Mouse (Mus musculus): ENCODE data around the gene Ctps. TPM values are rescaled to one million over a fixed set of nuclear protein-coding genes. Genes with fewer than 3 reads are reported as not detected.

Gene Ctps
- polyA plus RNA-seq, 1 experiment = 11.2 TPM

DNA sequence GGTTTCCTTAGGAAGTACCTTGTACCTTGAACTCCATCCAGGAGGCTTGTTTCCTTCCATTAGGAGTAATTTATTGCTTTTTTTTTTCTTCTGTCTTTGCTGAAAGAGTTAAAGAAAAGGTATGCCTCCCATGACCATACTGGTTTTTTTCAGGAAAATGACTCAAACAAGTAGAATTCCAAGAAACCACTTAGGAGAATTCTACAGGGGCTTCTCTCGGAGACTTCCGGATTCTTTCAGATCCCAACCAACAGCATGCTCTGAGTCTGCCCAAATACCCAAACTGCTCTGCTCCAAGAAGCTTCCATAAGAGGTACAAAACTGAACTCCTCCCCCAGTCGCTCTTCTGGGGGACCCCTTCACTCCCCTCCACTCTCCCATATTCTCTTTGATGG lies 991 bp upstream of the Ctps start:
- no peak for DNase-seq (ENCODE audit: low read depth)

DNA sequence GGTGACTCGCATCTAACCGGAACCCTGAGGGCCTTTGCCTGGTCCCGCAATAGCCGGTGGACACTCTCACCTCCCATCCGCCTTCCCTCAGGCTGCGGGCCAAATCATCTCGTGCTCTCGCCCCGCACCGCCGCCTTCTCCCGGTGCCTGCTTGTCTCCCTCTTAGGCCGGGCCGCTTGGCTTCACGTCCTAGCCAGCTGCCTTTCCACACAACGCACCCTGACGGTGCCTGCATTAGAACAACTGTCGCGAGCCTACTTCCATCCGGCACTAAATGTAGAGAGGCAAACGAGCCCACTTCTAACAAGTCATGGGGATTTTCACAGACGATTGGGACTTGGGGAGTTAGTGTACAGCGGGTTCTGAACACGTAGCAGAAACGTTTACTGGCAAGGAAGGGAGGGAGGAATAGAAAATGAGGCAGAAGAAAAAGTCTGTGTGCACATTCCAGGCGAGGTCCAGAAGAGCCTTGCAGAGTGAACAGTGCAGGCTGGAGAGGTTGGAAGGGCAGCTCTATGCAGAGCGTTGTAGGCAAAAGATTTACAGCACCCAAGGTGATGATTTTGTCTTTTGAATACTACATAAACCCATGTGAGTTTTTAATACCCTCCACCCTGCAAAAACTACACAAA lies 478 bp upstream of the Ctps start:
- DNase-seq (ENCODE audit: low read depth) = no peak

DNA sequence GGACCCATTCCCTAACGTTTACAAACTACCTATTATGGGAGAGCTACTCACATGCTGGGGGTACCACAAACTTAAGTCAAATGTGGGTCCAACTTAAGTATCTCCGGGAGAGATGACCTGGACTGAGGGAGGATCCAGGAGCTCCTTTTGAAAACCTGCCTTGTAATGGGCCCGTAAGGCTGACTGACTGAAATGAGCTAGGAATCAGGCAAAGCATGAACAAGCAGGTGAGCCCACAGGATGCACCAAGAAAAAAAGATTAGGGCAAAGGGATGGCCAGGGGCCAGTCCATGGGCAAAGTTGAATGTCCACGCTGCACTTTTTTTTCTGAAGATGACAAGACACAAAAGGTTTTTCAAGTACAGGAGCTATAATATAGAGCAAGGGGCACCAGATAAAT lies 1.1 kb downstream of the Ctps start:
- no peak for DNase-seq (ENCODE audit: low read depth)

DNA sequence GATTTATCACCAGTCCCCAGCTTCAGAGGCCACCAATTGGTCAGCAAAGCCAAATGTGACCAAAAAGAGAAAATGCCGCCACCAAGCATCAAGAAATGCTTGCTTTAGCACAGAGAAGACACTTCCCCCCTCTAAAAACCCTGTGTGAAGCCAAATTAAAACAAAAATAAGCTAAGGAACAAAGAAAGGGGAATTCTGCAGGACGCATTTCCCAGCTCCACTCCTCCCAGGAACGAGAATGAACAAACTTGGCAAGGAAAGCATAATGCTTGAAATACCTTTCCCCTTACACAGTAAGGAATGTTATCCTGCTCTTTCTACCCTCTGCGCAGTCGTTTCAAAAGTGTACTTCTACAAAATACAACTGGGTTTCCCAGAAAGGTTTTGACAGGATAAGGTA lies 2.1 kb downstream of the Ctps start:
- no peak for DNase-seq (ENCODE audit: low read depth)

DNA sequence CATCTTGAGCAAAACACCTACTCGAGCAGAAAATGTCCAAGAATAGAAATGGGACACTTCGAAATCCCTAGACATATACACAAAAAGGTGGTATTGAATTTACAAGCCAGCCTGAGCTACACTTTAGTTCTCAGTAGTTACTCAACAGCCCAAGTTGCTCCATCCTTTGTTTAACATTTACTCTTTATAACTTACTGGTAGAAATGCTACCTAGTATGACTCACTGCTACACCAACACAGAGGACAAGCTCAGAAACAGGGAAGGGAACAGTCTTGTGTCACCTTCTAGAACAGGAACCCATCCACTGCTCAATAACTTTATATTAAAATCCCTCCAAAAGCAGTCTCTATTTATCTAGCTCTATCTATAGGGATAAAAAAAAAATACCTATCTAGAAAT lies 4.3 kb downstream of the Ctps start:
- no peak for DNase-seq (ENCODE audit: low read depth)

DNA sequence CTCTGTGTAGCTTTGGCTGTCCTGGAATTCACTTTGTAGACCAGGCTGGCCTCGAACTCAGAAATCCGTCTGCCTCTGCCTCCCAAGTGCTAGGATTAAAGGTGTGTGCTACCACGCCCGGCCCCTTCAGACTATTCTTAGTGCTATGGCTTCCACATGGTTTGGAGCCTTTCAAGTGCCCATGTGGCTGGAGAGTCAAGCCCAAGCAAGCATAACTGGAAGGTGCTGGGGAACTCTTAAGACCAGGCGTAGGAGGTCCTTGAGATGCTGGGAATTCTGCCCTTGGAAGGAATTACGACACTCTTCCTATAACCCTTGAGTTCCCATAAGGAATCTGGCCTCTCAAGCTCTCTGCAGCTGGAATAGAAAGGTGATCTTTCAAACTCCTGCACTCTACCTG lies 13.5 kb downstream of the Ctps start:
- DNase-seq (ENCODE audit: low read depth) = peak; percentile 89

DNA sequence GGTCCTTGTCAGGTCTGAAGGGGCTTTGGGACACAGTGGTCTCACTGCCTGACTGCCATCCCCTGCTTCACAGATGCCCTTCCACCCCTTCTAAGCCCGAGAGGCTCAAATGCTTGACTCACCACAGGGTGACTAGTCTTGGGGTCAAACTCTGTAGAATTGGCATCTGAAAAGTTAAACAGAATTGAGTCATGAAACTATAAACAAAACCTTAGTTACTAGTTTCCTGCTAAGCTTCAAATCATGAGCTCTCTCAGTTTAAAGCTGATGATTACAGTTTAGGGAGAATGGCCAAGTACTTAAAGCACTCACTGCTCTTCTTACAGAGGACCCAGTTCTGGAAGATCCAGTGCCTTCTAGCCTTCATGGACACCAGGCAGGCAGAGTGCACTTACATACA lies 25.2 kb downstream of the Ctps start:
- no peak for DNase-seq (ENCODE audit: low read depth)

DNA sequence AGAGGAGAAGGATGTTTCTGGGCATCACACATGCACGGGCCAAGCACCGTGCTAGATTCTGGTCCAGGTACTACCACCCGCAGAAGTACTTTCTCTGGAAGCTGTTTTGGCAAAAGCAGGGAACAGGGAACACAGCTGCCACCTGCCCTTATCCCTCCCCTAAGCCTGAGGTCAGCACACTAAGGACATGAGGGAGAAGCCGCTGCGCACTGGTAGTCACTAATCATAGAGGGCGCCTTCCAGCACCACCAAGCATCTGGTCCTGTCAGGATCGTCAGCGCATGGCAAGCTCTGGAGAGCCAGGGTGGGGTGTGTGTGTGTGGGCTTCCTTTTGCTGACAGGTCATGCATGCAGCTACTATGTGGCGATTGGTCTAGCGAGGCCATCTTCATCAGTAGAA lies 31.4 kb downstream of the Ctps start:
- DNase-seq (ENCODE audit: low read depth) = no peak

DNA sequence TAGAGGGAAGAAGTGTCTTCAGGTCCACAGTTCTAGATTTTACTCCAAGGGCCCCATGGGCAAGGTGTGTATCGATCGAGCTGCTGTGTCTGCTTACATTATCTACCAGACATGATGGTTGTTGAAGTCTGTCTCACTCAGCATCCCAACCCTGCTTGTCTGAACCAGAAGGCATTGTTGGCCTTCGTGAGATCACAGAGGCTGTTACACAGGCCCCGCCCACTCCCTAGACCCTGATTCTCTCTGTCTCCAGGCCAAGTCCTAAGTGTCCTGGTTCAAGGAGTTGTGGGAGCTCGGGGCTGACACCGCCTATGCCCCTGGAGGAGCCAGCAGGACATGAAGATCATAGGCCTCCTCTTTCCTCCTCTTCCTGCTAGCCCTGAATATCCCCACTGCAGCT lies 38.1 kb downstream of the Ctps start, which contains the start of gene Slfnl1:
TSS of gene Slfnl1 (plus strand) at position 246 of the 400 bp plus-strand sequence.
- DNase-seq (ENCODE audit: low read depth) = no peak

DNA sequence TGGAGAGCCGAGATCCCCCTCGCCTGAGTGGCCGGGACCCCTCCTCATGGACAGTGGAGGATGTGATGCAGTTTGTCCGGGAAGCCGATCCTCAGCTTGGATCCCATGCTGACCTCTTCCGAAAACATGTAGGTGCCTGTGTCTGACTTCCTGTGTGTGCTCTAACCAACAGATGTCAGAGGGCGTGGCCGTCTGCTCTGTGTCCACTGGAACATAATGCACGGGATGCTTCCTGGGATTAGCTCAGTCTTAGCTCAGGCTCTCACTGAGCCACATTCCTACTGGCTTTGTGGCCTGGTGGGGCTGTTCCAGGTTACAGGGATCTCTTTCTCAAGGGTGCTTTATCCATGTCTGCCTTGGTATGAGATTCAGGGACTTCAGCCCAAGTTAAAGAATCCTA lies 41.9 kb downstream of the Ctps start:
- no peak for DNase-seq (ENCODE audit: low read depth)

DNA sequence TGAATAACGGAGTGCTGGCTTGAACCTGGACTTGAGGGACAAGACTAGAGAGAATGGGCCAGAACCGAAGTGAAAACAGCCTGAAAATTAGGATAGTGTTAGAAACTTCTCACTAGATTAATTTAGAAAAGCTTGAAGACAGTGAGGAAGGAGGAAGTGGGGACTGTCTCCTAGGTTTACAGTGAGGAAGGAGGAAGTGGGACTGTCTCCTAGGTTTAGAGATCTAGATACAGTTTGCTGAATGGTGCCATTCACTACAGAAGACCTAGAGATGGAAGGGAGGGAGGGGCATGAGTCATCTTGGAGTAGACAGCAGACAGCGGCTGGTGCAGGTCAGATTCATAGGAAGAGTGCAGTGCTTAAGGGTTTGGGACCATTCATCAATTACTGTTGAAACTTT lies 47.0 kb downstream of the Ctps start:
- DNase-seq (ENCODE audit: low read depth) = no peak

DNA sequence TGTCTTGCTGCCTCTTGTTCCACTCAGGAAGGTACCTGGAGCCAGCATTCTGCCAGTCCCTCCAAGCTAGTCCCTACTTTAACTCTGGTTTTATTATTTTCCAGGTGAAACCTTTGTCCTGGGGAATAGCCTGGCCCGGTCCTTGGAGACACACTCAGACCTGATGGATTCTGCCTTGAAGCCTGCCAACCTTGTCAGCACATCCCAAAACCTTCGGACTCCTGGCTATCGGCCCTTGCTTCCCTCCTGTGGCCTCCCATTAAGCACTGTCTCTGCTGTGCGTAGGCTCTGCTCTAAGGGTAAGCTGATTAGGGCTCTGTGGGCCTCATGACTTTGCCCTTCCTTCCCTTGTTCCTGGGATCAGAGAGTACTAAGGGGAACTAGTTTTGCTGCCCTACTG lies 47.7 kb downstream of the Ctps start:
- no peak for DNase-seq (ENCODE audit: low read depth)

DNA sequence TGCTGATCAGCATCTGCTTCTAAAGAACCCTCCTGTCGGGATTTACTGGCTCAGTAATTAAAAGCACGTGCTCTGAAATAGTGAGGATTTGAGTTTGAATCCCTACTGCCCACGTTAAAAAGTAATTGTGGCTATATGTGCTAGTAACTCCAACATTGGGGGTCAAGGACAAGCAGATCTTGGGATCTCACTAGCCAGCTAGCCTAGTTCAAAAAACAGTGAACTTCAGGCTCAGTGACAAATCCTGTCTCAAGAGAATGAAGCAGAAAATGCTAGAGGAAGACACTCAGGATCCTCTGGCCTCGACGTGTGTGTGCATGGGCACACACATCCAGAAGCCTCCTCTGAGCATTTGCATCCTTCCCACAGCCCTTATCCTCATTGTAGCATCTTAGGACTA lies 48.3 kb downstream of the Ctps start:
- no peak for DNase-seq (ENCODE audit: low read depth)

DNA sequence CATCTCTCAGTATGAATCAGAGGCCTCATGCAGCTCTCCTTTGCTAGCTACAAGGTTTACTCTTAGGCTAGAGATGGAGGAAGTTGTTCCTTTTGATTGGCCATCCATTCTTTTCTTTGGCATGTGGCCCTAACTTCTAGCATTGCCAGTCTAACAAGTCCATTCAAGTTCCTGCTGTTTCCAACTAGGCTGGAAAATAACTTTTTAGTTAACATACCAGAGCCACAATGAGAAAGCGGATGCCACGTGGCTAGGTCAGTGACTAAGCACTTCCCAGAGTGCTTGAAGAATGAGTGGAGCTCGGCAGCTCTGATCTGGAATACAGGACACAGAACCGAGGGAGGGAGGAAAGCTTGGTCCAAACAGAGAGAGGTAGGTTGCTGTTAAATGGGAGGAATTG lies 52.7 kb downstream of the Ctps start:
- DNase-seq (ENCODE audit: low read depth) = peak; percentile 97

DNA sequence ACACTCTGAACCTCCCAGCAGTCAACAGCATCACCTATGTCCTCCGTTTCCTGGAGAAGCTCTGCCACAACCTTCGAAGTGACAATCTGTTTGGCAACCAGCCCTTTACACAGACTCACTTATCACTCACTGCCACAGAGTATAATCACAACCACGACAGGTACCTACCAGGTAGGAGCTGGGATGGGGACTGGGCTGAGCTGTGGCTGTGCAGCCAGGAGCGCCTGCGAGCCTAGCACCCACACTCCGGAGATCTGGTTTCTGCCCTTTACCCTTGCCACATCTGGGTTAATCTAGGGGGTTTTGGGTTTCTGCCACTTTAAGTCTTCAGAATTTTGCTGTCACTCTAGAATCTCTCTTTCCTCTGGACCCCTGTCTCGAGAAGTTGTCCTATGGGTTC lies 53.2 kb downstream of the Ctps start:
- no peak for DNase-seq (ENCODE audit: low read depth)

DNA sequence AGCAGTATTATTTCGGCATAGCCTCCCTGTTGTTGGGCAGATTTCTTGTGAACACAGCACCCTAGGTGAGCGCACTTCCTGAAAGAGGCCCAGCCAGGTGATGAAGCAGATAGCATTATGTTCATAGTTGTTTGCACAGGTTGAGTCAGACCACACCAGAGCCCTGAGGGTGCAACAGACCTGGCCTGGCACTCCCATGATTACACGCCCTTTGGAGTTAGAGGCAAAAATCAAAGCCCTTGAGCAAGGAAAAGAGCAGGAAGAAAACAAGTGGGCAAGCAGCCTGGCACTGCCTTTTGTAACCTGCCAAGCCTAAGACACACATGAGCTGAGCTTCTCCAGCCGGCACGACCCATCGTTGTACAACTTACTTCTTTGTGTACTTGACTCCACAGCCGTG lies 53.6 kb downstream of the Ctps start:
- DNase-seq (ENCODE audit: low read depth) = peak; percentile 89

DNA sequence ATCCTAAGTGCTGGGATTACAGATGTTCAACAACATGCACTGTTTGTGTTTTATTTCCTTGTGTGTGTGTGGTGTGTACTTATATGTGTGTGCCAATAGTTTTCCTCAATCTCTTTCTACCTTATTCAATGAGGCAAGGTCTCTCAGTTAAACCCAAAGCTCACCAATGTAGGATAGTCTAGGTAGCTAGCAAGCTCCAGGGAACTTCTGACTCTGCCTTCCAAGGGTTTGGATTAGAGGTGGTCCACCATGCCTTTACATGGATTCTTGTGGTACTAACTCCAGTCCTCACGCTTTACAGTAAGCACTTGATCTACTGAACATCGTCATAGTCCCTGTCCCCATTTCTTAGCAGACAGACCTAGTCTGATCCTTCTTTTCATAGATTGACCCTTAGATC lies 55.7 kb downstream of the Ctps start:
- DNase-seq (ENCODE audit: low read depth) = no peak

DNA sequence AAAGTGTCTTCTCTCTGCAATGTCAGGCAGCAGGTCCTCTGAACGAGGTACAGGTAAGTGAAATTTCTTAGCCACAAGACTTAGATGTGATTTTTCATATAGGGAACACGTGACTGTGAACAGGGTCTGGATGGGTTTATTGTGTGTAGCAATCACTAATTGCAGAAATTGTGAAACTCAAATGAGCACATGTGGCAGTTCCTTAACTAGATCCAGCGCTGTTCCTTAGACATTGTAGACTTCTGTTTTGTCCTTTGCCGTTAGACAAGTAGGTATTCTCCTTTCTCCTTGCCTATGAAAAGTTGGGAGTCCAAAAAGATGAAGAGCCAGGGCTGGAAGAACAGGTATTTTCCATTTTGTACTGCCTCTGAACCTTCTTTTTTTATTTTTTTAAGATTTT lies 58.9 kb downstream of the Ctps start:
- no peak for DNase-seq (ENCODE audit: low read depth)

DNA sequence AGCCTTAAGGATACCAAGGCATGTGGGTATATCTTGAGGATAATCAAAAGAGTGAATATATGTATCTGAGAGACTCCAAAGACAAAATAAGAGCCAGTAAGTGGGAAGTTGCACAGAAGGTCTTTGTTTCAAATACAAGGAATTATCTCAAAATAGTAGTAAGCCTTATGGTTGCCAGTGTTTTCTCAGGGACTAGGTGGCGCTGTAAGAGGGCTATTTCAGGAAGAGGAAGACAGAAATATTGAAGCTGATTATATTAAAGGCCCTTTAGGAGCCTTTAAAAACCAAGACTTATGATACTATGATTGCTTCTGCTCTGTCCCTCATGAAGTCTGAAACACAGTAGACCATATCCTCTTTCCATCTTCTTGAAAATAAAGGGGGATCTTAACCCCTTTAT lies 63.1 kb downstream of the Ctps start:
- DNase-seq (ENCODE audit: low read depth) = no peak

Other genes starting within 250 kb of the Ctps start
- gene Scmh1, start 165.0 kb downstream of the Ctps start, polyA plus RNA-seq (2012; rRNA removed) = 41.2 and 47.9 TPM in 2 replicates
- 3.8 and 3.9 TPM in 2 replicates for gene Slfnl1, start 38.0 kb downstream of the Ctps start, polyA plus RNA-seq (2012; rRNA removed)
- 10.4 and 12.4 TPM in 2 replicates for gene Gm8439, start 18.5 kb upstream of the Ctps start, polyA plus RNA-seq (2012; rRNA removed)
- gene Cited4, start 96.3 kb upstream of the Ctps start, polyA plus RNA-seq (2012; rRNA removed) = 87.0 and 168 TPM in 2 replicates
- gene Kcnq4, start 178.3 kb upstream of the Ctps start, polyA plus RNA-seq (2012; rRNA removed) = 12.2 TPM in 2 replicates